Mouse (Mus musculus) fibroblast of lung, adult 2 months (primary cell): ENCODE data around the gene Cyp24a1.

Experiments used
- DNase-seq: peaks from one replicate; pipeline ENCODE4 v3.0.0-alpha.2; 2011; ENCODE audit warnings: low read depth

Cyp24a1 gene

DNA sequence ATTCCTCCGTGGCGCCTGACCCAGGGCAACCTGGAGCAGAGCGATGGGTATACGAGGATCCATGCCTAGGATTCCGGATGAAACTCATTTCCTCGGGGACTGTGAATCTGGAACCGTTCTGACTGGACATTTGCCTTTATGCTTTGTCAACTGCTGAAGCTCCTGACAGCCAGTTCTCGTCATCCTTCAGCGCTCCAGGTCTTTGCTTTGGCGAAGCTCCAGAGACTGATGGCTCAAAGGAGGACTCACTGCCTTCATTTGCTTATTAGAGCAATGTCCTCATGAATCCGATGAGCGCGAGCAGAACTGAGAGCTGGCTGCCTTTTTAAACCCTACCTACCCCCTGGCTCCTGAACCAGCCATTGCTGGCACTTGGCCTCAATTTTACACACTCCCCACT, 58.2 kb downstream of the Cyp24a1 start:
- DNase-seq = no peak

DNA sequence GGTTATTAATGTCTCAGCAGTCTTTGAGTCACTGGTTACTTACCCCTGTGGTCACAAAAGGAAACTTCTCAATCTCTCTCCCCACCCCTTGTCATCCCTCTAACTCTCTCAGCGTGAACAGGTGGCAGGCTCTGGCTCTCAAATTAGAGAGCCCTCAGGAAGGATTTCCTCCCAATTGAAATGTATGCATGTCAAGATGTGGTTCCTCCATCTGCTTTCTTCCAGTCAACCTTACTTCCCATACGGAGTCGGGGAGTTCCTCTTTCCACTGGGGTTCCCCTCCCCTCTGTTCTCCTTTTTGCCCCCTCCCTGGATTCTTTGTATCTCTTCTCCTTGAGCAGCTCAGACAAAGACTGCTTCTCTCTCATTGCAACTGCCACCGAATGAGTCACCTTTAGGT, 60.7 kb downstream of the Cyp24a1 start:
- no peak for DNase-seq
